Mouse (Mus musculus) forebrain, embryonic 10.5 days (tissue): ENCODE measurements around the gene Ankrd26. TPM values are rescaled to one million over a fixed set of nuclear protein-coding genes. Genes with fewer than 3 reads are reported as not detected.

Source experiments
- DNase-seq: peaks from one replicate; pipeline ENCODE4 v3.0.0-alpha.2; 2017; ENCODE audit warnings: low spot score; ENCODE audit errors: extremely low spot score
- H3K27ac ChIP-seq: fragments of 300-500 bp; sonication (generic); 2 replicates; pipeline ENCODE4 v1.5.1; 2016; ENCODE audit warnings: mild to moderate bottlenecking
- H3K27me3 ChIP-seq: fragments of 300-500 bp; sonication (generic); 2 replicates; pipeline ENCODE4 v1.6.1; 2016; ENCODE audit warnings: mild to moderate bottlenecking; ENCODE audit not compliant: poor library complexity, severe bottlenecking
- H3K36me3 ChIP-seq: fragments of 300-500 bp; sonication (generic); replicated peaks from 2 replicates; pipeline ENCODE4 v1.6.1; 2016; ENCODE audit warnings: mild to moderate bottlenecking, moderate library complexity
- H3K4me1 ChIP-seq: fragments of 300-500 bp; sonication (generic); 2 replicates; pipeline ENCODE4 v1.6.1; 2016
- H3K4me3 ChIP-seq: fragments of 300-500 bp; sonication (generic); 2 replicates; pipeline ENCODE4 v1.5.1; 2016; ENCODE audit warnings: mild to moderate bottlenecking, moderate library complexity
- H3K9me3 ChIP-seq: fragments of 300-500 bp; sonication (generic); 2 replicates; pipeline ENCODE4 v1.6.1; 2016; ENCODE audit warnings: mild to moderate bottlenecking, moderate library complexity
- WGBS: fragments of 180-500 bp; shearing (Covaris S2); methylation state at CpG from one replicate; pipeline ENCODE4 v1.1.7; 2016; 5-methylcytosine and 5-hydroxymethylcytosine counted together
- polyA plus RNA-seq: library from polyadenylated mRNA; unstranded; fragments of >200 nt; fragmentation: Nextera tagmentation; extraction: Ambion mirVana; gene quantifications from 2 replicates; pipeline ENCODE4 v1.2.1, GENCODE M21; 2016

Ankrd26 gene
- polyA plus RNA-seq, 1 experiment from 2014 or later = 19.3 TPM

DNA sequence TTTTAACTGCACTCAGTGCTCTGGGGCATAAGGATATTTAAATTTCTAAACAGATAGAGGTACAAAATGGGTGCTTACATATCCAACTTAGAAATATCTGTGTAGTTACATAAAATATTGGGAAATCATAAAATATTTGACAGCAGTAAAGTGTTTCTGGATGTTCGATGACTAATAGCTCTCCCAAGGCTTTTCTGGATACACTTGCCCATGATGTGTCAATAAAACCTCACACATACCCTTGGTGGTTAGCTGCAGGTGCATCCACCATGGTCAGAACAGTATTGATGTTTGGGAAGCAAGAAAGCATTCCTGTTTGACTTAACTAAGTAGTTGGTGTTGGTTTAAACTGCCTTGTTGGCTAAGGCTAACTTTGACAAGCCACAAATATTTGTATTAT is 104.3 kb downstream of the Ankrd26 start:
- no peaks in the 10 kb centered on the region for H3K9me3 ChIP-seq
- no peak overlapping the region for H3K4me3 ChIP-seq
- 92% methylated on average over 1 of the region's 1 CpGs for WGBS
- H3K4me1 ChIP-seq = peaks cover 20% of the 10 kb centered on the region
- H3K36me3 ChIP-seq = peaks cover 2% of the 10 kb centered on the region
- DNase-seq = no peak
- H3K27me3 ChIP-seq = peaks cover 16% of the 10 kb centered on the region
- H3K27ac ChIP-seq = no peak overlapping the region

DNA sequence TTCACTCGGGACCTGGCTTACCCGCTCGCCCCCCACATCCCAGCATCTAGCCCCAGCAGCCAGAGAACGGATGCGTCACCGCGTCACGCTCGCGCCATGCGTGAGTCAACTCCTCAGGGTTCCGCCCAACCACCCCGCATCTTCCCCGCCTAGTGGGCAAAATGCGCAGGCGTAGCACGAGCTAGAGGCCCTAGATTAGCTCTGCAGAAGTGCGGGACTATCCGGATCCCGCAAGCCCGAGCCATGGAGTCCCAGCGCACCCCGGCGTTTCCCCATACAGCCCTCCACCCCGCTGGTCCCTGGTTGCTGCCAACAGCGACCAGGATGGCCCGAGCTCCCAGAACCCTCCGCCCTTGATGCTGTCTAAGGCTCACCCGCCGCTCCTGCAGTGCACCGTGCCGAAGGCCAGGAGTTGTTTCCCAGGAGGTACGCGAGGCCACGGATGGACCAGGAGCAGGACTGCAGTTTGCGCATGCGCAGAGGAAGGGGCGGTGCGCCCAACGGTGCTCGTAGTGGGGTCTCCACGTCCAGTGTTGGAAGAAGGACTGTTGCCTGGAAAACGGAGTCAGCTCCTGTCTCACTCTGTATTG is 106.9 kb downstream of the Ankrd26 start, which contains the start of gene Zfp248:
Gene Zfp248 (minus strand): TSS at position 487 of the 590 bp plus-strand sequence.
- peaks cover 20% of the 10 kb centered on the region for H3K4me1 ChIP-seq
- no peaks in the 10 kb centered on the region for H3K9me3 ChIP-seq
- DNase-seq = peak; percentile 88
- H3K27me3 ChIP-seq = peaks cover 11% of the 10 kb centered on the region
- peaks cover 16% of the 10 kb centered on the region for H3K36me3 ChIP-seq
- peak within 1 kb of the TSS; percentile 96 for H3K27ac ChIP-seq
- H3K4me3 ChIP-seq = peak within 1 kb of the TSS; percentile 82
- under 1% methylated on average over 43 of the region's 43 CpGs for WGBS

DNA sequence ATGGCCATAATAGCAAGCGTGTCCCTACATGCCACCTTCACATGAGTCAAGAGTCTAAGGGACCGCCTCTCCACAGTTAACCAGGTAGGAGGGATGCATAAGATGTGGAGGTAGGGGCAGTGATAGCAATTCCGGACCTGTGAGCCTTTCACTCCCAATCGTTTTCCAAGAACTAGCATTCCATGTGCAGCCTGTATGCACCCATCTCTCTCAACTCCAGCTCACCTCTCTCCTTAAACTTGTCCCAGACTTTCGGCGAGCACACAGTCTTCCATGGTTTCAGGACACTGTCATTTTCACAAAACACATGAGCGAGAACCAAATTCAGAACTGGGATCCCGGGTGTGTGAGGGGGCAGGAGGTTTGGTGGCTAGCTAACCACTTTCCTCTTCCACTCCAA is 107.6 kb downstream of the Ankrd26 start:
- WGBS = 50% methylated on average over 8 of the region's 8 CpGs
- H3K4me1 ChIP-seq = peaks cover 20% of the 10 kb centered on the region
- no peaks in the 10 kb centered on the region for H3K9me3 ChIP-seq
- peak overlapping the region; percentile 82 for H3K4me3 ChIP-seq
- H3K36me3 ChIP-seq = peaks cover 16% of the 10 kb centered on the region
- peaks cover 11% of the 10 kb centered on the region for H3K27me3 ChIP-seq
- no peak for DNase-seq
- peak overlapping the region; percentile 96 for H3K27ac ChIP-seq

Other genes starting within 250 kb of the Ankrd26 start
- 54.8 and 58.5 TPM in 2 replicates for gene Bms1, start 142.8 kb downstream of the Ankrd26 start, polyA plus RNA-seq
- 9.0 and 10.3 TPM in 2 replicates for gene Zfp248, start 106.7 kb downstream of the Ankrd26 start, polyA plus RNA-seq
- gene Zfp9, start 82.9 kb downstream of the Ankrd26 start, polyA plus RNA-seq = 5.0 and 5.8 TPM in 2 replicates